Mouse (Mus musculus): ENCODE measurements at regions not wholly inside any gene's neighbourhood (a gene's known extent, or its start where the extent isn't known, plus 50 kb on each side); places are given as distances from the start of the nearest gene placed in this dataset.

DNA sequence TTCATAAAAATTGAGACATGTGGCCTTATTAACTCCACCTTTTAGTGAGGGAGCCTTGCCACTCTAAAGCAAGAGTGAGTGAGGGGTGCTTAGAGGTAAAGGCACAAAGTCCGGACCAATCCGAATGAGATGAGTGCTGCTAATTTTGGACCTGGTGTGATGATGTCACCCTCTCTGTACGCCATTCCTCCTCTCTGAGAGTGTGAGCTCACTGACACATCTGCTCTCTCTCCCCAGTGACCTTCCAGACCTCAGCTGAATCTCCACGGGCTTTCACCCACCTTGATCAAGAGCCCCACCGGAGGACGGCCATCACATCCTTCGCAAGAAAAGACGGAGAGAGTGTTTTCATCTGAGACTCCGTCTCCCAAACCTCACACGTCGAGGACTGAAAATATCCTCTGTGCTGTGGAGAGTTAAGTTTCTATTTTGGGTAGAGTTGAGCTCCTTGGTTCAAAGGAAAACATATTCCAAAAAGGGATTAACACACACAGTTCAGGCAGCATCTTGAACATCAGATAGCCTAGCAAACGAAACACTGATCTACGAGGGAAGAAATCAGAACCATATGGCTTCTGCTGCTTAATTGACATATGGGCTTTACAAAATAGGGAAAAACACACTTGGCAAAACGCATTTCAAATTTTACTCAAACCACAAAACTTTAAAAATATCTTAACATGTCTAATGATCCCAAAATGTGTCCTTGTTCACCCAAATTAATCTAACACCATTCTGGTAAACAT lies 96.2 kb upstream of the 3110018I06Rik start:
- no peak overlapping the region for H3K4me2 ChIP-seq (ENCODE audit: low read depth)
- H3K27ac ChIP-seq (ENCODE audit: low read depth, low read length) = no peak overlapping the region
- no peak overlapping the region for H3K9ac ChIP-seq
- H3K4me3 ChIP-seq (ENCODE audit: low read depth, low read length) = no peak overlapping the region
- H3K36me3 ChIP-seq (ENCODE audit: insufficient read depth) = no peaks in the 10 kb centered on the region
- H3K4me1 ChIP-seq (ENCODE audit: insufficient read depth) = no peaks in the 10 kb centered on the region
- no peaks in the 10 kb centered on the region for H3K9me3 ChIP-seq (ENCODE audit: low read length)
- peak; percentile 18; the same call in 1 of the 2 replicates for ATAC-seq
- H3K27me3 ChIP-seq (ENCODE audit: insufficient read depth, low read length) = no peaks in the 10 kb centered on the region
- no peak for TF ChIP-seq CTCF (IDR thresholded peaks at IDR 0.05; ENCODE audit: low read depth)
- peak; percentile 35 for DNase-seq
- WGBS = 69% methylated on average over 14 of the region's 14 CpGs

DNA sequence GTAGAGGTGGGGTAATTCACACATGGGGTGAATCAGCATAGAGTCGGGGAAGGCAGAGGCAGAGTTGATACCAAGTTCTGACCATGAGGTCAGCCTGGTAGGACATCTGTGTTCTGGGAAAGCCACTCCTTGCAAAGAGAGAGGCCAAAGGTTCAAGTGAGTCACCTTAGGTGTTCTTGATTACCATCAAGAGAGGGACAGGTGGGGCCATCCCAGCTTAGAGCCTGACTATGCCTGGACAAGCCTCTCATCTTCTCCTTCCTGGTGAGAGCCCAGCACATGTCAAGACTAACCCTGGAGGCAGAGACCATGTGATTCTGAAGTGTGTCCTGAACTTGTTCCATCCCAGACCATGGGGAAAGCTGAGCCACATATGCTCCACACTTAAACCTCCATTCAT lies 94.0 kb upstream of the 3110018I06Rik start:
- Histone ChIP-seq H3K27ac (ENCODE audit: low read depth, low read length) (no peak overlapping the region), H3K36me3 (ENCODE audit: insufficient read depth) (no peaks in the 10 kb centered on the region), H3K9ac (no peak overlapping the region), H3K4me3 (ENCODE audit: low read depth, low read length) (no peak overlapping the region), H3K4me2 (ENCODE audit: low read depth) (no peak overlapping the region), H3K9me3 (ENCODE audit: low read length) (no peaks in the 10 kb centered on the region), H3K27me3 (ENCODE audit: insufficient read depth, low read length) (no peaks in the 10 kb centered on the region), H3K4me1 (ENCODE audit: insufficient read depth) (no peaks in the 10 kb centered on the region)
- no peak for TF ChIP-seq CTCF (IDR thresholded peaks at IDR 0.05; ENCODE audit: low read depth)
- no peak for ATAC-seq
- no peak for DNase-seq
- WGBS = 91% methylated on average over 1 of the region's 1 CpGs

DNA sequence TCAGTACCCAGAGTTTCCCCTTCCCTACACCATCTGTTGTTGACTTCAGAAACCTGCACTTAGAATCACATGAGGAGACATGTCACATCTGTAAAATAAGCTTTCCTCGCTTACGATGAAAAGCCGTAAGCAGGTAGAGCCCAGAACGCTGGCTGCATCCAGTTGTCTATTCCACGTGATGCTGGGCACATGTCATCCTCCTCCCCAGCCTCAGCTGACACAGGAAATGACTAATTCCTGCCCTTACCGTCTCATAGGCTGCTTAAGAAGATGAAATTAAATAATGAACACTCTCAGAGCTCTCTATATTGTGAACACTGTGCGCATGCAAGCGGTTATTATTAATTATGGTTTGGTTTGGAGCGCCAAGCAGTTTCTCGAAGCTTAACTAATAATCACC lies 83.6 kb upstream of the 3110018I06Rik start:
- H3K27me3 ChIP-seq (ENCODE audit: insufficient read depth, low read length) = no peaks in the 10 kb centered on the region
- no peaks in the 10 kb centered on the region for H3K4me1 ChIP-seq (ENCODE audit: insufficient read depth)
- no peak for ATAC-seq
- no peak overlapping the region for H3K4me3 ChIP-seq (ENCODE audit: low read depth, low read length)
- no peak for DNase-seq
- no peak overlapping the region for H3K4me2 ChIP-seq (ENCODE audit: low read depth)
- no peak overlapping the region for H3K27ac ChIP-seq (ENCODE audit: low read depth, low read length)
- no peaks in the 10 kb centered on the region for H3K36me3 ChIP-seq (ENCODE audit: insufficient read depth)
- H3K9ac ChIP-seq = no peak overlapping the region
- H3K9me3 ChIP-seq (ENCODE audit: low read length) = no peaks in the 10 kb centered on the region
- WGBS = 79% methylated on average over 10 of the region's 10 CpGs
- no peak for TF ChIP-seq CTCF (IDR thresholded peaks at IDR 0.05; ENCODE audit: low read depth)

DNA sequence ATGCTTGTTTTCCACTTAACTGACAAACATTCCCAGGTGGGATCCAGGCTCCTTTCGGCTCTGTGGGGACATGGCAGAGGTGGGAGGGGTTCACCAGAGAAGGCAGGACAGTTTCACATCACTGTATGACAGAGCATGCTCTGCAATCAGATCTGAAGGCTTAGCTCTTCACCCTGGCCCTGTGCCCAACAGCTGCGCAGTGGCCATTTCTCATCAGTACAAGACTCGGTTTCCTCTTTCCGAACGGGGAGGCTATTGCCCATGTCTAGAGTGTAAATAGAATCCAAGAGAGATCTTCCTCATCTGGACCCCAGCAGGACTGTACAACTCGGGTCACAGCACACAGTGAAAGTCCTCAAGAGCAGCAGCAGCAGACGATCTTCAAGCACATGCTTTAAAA lies 64.5 kb upstream of the 3110018I06Rik start:
- no peak for ATAC-seq
- no peak overlapping the region for H3K9ac ChIP-seq
- no peak for TF ChIP-seq CTCF (IDR thresholded peaks at IDR 0.05; ENCODE audit: low read depth)
- no peak for DNase-seq
- no peak overlapping the region for H3K27ac ChIP-seq (ENCODE audit: low read depth, low read length)
- no peaks in the 10 kb centered on the region for H3K4me1 ChIP-seq (ENCODE audit: insufficient read depth)
- no peaks in the 10 kb centered on the region for H3K36me3 ChIP-seq (ENCODE audit: insufficient read depth)
- no peak overlapping the region for H3K4me2 ChIP-seq (ENCODE audit: low read depth)
- 86% methylated on average over 7 of the region's 7 CpGs for WGBS
- no peak overlapping the region for H3K4me3 ChIP-seq (ENCODE audit: low read depth, low read length)
- H3K9me3 ChIP-seq (ENCODE audit: low read length) = no peaks in the 10 kb centered on the region
- no peaks in the 10 kb centered on the region for H3K27me3 ChIP-seq (ENCODE audit: insufficient read depth, low read length)

DNA sequence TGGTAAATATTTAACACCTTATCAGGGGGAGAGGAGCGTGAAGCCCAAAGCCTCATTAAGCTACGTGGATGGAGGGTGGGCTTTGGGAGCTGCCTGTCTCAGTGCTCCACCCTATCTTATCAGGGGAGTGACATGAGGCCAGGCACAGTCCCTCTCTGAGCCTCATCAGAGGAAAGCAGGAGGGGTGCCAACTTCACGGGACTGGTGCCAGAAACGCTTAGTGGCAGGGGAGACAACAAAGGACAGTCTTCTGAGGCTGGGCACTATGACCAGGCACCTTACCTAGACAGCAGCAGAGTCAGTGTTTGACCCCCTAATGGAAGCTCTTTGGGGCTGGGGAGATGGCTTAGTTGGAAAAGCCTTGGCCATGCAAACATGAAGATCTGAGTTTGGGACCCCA lies 49.9 kb upstream of the 3110018I06Rik start:
- DNase-seq (no peak), ATAC-seq (no peak)
- Histone ChIP-seq H3K36me3 (ENCODE audit: insufficient read depth) (no peaks in the 10 kb centered on the region), H3K4me2 (ENCODE audit: low read depth) (no peak overlapping the region), H3K27me3 (ENCODE audit: insufficient read depth, low read length) (no peaks in the 10 kb centered on the region), H3K27ac (ENCODE audit: low read depth, low read length) (no peak overlapping the region), H3K4me1 (ENCODE audit: insufficient read depth) (no peaks in the 10 kb centered on the region), H3K9me3 (ENCODE audit: low read length) (no peaks in the 10 kb centered on the region), H3K9ac (no peak overlapping the region), H3K4me3 (ENCODE audit: low read depth, low read length) (no peak overlapping the region)
- TF ChIP-seq CTCF (IDR thresholded peaks at IDR 0.05; ENCODE audit: low read depth) = no peak
- WGBS = 36% methylated on average over 4 of the region's 4 CpGs
